Mouse (Mus musculus) G1E (cell line): ENCODE results near the gene Capzb.

Experiments
- CTCF ChIP-seq: IDR thresholded peaks from 2 replicates; pipeline ENCODE4 v1.5.1; 2012; ENCODE audit warnings: low read depth, low read length, inconsistent platforms, mixed read lengths
- GATA1 ChIP-seq: IDR thresholded peaks from 2 replicates; pipeline ENCODE4 v1.6.1; 2012; ENCODE audit warnings: borderline replicate concordance, low read length, inconsistent platforms, mixed read lengths
- TAL1 ChIP-seq: conservative IDR thresholded peaks from 2 replicates; pipeline ENCODE4 v1.6.1; 2012; ENCODE audit warnings: low read depth, low read length, inconsistent platforms, mixed read lengths

- no peak for TF ChIP-seq CTCF
- TF ChIP-seq TAL1: no peak
- no peak for TF ChIP-seq GATA1
Observed at GRCm38 (mm10) chr4:139340835-139341234, 148.1 kb downstream of the Capzb start.
